Mouse (Mus musculus): ENCODE data around the gene Mthfd1. TPM values are rescaled to one million over a fixed set of nuclear protein-coding genes. Genes with fewer than 3 reads are reported as not detected.

The Mthfd1 gene
- polyA plus RNA-seq, 1 experiment from 2014 or later, result 76.6 TPM

DNA sequence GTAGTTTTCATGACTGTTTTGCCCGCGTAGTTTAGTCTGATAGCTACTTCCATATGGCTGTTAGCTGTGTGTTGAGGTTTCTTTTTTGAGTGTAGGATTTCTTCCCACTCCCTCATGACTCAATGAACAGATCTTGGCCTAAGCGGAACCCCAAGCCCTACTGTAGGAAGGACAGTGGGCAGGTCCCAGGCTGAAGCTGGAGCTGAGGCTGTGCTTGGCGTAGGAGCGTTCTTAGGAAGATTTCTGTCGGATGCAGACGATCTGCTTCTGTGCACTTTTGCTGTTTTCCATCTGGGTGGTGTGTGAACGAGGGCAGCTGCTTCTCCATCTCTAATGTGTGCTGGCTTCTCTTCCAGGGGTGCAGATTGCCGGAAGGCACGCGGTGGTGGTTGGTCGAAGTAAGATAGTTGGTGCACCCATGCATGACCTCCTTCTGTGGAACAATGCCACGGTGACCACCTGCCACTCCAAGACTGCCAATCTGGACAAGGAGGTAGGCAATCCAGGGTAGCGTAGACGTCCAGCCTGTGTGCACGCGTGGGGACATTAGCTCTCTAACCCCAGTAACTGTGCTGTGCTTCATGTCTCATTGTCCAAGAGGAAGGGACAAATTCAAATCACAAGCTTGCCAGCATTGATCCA, 27.6 kb downstream of the Mthfd1 start:
- Histone ChIP-seq H3K9me3 (no peaks in the 10 kb centered on the region), H3K36me3 (peaks cover 39% of the 10 kb centered on the region), H3K4me2 (replicated peaks) (no peak overlapping the region), H3K27me3 (no peaks in the 10 kb centered on the region), H3K4me3 (no peak overlapping the region), H3K4me1 (no peaks in the 10 kb centered on the region), H3K27ac (no peak overlapping the region), H3K9ac (no peak overlapping the region)
- WGBS, result 92% methylated on average over 17 of the region's 17 CpGs
- ATAC-seq (ENCODE audit: insufficient number of reproducible peaks, insufficient read depth, low FRiP score, low TSS enrichment), result no peak

DNA sequence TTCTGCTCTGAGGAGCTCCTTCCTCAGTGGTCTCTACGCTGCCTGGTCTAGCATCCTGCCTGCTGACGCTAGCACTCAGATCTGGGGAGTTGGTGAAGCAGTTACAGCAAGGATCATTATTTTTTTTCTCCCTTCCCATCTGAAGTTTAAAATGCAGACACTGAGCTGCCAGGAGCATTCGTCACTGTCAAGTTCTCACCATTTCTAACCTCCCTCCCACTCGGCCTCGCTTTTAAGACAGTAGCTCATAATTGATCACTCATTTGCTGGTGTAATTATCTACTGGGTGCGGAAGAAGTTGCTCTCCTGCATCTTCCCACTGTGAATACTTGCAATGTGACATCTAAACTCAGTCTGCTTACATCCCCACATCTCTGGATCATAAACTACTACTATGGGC, 30.3 kb downstream of the Mthfd1 start:
- Histone ChIP-seq H3K36me3 (peaks cover 47% of the 10 kb centered on the region), H3K4me1 (no peaks in the 10 kb centered on the region), H3K4me2 (replicated peaks) (no peak overlapping the region), H3K9me3 (no peaks in the 10 kb centered on the region), H3K27ac (no peak overlapping the region), H3K4me3 (no peak overlapping the region), H3K9ac (no peak overlapping the region), H3K27me3 (no peaks in the 10 kb centered on the region)
- WGBS, result 89% methylated on average over 6 of the region's 6 CpGs
- ATAC-seq (ENCODE audit: insufficient number of reproducible peaks, insufficient read depth, low FRiP score, low TSS enrichment), result no peak

DNA sequence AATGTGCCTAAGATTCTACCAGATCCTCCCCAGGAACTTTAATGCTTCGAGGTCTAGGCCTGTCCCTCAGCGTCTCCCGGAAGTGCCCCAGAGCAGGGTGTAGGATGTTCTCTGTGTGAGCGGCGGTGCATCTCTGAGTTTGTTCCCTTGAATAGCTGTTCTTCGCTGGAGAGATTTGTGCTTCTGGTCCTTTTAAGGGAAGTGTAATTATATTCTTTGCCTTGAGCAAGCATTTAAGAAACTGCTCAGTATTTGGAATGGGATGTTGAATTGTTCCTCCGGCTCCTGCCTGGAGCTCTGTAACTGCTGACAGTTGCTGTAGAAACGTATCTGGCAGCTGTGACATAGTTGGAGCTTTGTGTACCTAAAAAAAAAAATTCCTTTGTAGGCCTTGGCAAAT, 32.9 kb downstream of the Mthfd1 start:
- H3K27me3 ChIP-seq, result no peaks in the 10 kb centered on the region
- no peak overlapping the region for H3K4me3 ChIP-seq
- no peaks in the 10 kb centered on the region for H3K9me3 ChIP-seq
- no peak overlapping the region for H3K27ac ChIP-seq
- 80% methylated on average over 8 of the region's 8 CpGs for WGBS
- peaks cover 50% of the 10 kb centered on the region for H3K36me3 ChIP-seq
- H3K4me2 ChIP-seq (replicated peaks), result no peak overlapping the region
- ATAC-seq (ENCODE audit: insufficient number of reproducible peaks, insufficient read depth, low FRiP score, low TSS enrichment), result no peak
- H3K4me1 ChIP-seq, result no peaks in the 10 kb centered on the region
- H3K9ac ChIP-seq, result no peak overlapping the region

DNA sequence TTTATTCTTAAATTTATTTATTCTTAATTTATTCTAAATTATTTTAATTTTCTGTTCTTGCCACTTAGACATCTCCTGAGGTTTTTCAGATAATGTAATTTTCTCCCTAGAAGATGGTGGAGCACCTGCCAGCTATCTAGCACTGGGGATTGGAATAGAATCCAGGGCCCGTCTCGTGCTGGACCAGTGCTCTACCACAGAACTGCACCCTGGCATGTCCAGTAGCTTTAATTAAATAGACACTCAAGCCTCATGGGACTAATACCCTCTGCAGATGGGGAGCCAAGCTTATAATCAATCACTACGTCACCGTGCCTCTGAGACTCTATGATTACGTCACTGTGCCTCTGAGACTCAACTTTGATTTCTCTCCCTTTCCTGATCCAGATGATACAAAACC, 33.4 kb downstream of the Mthfd1 start:
- Histone ChIP-seq H3K9ac (no peak overlapping the region), H3K27ac (no peak overlapping the region), H3K36me3 (peaks cover 45% of the 10 kb centered on the region), H3K4me1 (no peaks in the 10 kb centered on the region), H3K9me3 (no peaks in the 10 kb centered on the region), H3K4me2 (replicated peaks) (no peak overlapping the region), H3K4me3 (no peak overlapping the region), H3K27me3 (no peaks in the 10 kb centered on the region)
- WGBS, result 94% methylated on average over 5 of the region's 5 CpGs
- no peak for ATAC-seq (ENCODE audit: insufficient number of reproducible peaks, insufficient read depth, low FRiP score, low TSS enrichment)

DNA sequence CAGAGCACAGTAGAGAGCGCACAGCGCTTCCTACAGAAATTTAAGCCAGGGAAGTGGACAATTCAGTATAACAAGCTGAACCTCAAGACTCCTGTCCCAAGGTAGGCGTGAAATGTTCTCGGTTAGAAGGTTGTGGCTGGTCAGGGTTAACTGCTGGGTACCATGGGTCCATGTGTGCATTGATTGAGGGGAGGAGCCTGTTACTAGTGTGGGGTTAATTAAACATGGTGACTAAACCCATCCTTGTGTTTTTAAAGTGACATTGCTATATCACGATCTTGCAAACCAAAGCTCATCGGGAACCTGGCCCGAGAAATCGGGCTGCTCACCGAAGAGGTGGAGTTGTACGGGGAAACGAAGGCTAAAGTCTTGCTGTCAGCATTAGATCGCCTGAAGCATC, 34.3 kb downstream of the Mthfd1 start:
- no peak overlapping the region for H3K4me2 ChIP-seq (replicated peaks)
- WGBS, result 91% methylated on average over 12 of the region's 12 CpGs
- H3K36me3 ChIP-seq, result peaks cover 41% of the 10 kb centered on the region
- H3K4me1 ChIP-seq, result no peaks in the 10 kb centered on the region
- H3K27me3 ChIP-seq, result no peaks in the 10 kb centered on the region
- H3K9ac ChIP-seq, result no peak overlapping the region
- no peak overlapping the region for H3K27ac ChIP-seq
- no peak for ATAC-seq (ENCODE audit: insufficient number of reproducible peaks, insufficient read depth, low FRiP score, low TSS enrichment)
- no peaks in the 10 kb centered on the region for H3K9me3 ChIP-seq
- H3K4me3 ChIP-seq, result no peak overlapping the region

DNA sequence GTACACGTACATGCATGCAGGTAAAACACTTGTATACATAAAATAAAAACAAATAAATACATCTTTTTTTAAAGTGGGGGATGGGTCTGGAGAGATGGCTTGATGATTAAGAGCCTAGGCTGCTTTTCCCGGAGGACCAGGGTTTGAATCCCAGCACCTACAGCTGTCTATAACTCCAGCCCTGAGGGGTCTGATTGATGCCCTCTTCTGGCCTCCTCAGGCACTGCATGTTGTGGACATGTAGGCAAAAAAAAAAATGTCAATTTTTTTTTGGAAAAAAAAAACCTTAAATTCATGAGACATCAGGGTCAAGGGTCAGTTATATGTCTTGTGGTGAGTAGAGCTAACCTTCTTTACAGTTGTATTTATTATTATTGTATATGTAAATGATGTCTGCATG, 35.2 kb downstream of the Mthfd1 start:
- no peak for ATAC-seq (ENCODE audit: insufficient number of reproducible peaks, insufficient read depth, low FRiP score, low TSS enrichment)
- H3K4me3 ChIP-seq, result no peak overlapping the region
- no peak overlapping the region for H3K9ac ChIP-seq
- H3K36me3 ChIP-seq, result peaks cover 41% of the 10 kb centered on the region
- whole genome bisulfite sequencing, result 85% methylated on average over 2 of the region's 2 CpGs
- no peaks in the 10 kb centered on the region for H3K9me3 ChIP-seq
- no peaks in the 10 kb centered on the region for H3K27me3 ChIP-seq
- H3K4me1 ChIP-seq, result no peaks in the 10 kb centered on the region
- no peak overlapping the region for H3K4me2 ChIP-seq (replicated peaks)
- no peak overlapping the region for H3K27ac ChIP-seq

DNA sequence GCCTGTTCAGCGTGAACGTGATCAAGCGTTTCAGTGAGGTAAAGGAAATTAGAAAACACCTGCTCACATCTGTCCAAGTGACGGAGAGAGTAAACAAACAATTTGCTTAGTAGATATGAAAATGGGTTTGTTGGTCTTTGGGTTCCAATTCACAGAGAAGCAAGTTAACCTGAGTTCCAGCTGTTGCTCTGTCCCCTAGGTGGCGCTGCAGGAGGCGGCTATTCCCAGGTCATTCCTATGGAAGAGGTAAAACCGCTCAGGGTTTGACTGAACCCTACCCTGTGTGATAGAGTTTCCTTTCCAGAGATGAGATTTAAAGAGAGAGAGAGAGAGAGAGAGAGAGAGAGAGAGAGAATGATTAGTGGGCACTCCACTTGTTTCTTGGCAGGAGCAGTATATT, 38.1 kb downstream of the Mthfd1 start:
- Histone ChIP-seq H3K4me2 (replicated peaks) (no peak overlapping the region), H3K27ac (no peak overlapping the region), H3K9ac (no peak overlapping the region), H3K9me3 (no peaks in the 10 kb centered on the region), H3K4me1 (no peaks in the 10 kb centered on the region), H3K27me3 (no peaks in the 10 kb centered on the region), H3K4me3 (no peak overlapping the region), H3K36me3 (peaks cover 58% of the 10 kb centered on the region)
- WGBS, result 61% methylated on average over 7 of the region's 7 CpGs
- ATAC-seq (ENCODE audit: insufficient number of reproducible peaks, insufficient read depth, low FRiP score, low TSS enrichment), result no peak

DNA sequence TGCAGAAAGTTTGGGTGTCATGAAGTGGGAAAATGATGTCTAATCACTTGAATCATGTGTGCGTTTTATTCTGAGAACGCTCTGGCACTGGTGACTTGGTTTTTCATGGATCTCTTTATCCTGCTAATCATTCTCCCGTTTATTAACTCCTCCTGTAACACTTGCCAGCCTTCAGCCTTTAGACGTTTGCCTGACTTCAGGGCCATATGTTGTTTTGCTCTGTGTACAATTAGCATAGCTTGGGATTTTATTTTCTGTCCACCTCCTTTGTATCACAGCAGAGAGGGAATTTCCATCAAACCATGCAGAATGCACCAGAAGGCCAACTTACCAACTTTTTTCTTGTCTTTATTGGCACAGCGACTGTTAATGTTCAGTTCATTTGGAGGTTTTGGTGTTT, 42.7 kb downstream of the Mthfd1 start:
- WGBS, result 86% methylated on average over 5 of the region's 5 CpGs
- no peak for ATAC-seq (ENCODE audit: insufficient number of reproducible peaks, insufficient read depth, low FRiP score, low TSS enrichment)
- no peak overlapping the region for H3K27ac ChIP-seq
- no peak overlapping the region for H3K4me2 ChIP-seq (replicated peaks)
- H3K9ac ChIP-seq, result no peak overlapping the region
- H3K4me3 ChIP-seq, result no peak overlapping the region
- H3K27me3 ChIP-seq, result no peaks in the 10 kb centered on the region
- H3K9me3 ChIP-seq, result no peaks in the 10 kb centered on the region
- no peaks in the 10 kb centered on the region for H3K4me1 ChIP-seq
- peaks cover 36% of the 10 kb centered on the region for H3K36me3 ChIP-seq

DNA sequence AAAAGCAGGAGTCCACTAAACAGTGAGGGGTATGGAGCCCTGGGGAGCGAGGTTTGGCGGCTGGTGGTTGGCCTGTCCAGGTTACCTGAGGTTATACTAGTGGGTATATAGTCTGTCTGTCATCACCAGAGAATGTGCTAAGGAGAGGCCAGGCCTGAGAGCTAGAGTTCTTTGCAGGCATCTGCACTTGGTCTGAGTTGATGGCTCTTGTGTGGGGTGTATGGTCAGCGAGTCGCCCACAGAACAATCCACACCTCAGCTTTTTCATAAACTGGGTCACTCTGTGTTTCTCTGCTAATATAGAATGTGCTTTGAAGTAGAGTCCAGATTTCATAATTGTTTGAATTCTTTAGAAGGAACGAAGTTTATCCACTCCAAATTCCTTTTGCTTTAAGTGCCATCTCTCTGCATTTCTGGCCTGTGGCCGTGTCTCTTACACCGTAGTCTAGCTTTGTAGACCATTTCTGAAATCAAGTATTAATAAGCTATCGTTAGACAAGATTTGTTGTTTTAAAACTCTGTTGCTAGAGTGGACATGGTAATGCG, 44.3 kb downstream of the Mthfd1 start:
- no peak overlapping the region for H3K4me2 ChIP-seq (replicated peaks)
- no peaks in the 10 kb centered on the region for H3K9me3 ChIP-seq
- no peak overlapping the region for H3K9ac ChIP-seq
- no peak overlapping the region for H3K27ac ChIP-seq
- no peaks in the 10 kb centered on the region for H3K27me3 ChIP-seq
- H3K4me1 ChIP-seq, result no peaks in the 10 kb centered on the region
- 94% methylated on average over 9 of the region's 9 CpGs for WGBS
- ATAC-seq (ENCODE audit: insufficient number of reproducible peaks, insufficient read depth, low FRiP score, low TSS enrichment), result no peak
- H3K4me3 ChIP-seq, result no peak overlapping the region
- H3K36me3 ChIP-seq, result peaks cover 41% of the 10 kb centered on the region

DNA sequence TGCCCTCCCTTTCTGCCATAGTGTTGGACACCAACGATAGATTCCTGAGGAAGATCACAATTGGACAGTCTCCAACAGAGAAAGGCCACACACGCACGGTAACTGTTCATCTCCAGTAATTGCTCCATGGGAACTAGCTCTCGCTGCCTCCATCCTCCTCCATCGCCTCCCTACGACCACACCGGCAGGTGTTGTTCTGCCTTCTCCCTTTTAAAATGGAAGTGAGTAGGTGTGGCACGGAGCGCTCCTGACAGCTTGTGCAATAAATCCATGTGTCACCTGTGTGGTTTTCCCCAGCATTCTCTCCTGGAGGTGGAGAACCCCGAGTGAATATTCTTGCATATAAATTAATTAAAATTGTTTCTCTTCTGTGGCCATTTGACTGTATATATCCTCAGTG, 45.3 kb downstream of the Mthfd1 start:
- Histone ChIP-seq H3K4me1 (no peaks in the 10 kb centered on the region), H3K4me2 (replicated peaks) (no peak overlapping the region), H3K9ac (no peak overlapping the region), H3K27ac (no peak overlapping the region), H3K4me3 (no peak overlapping the region), H3K36me3 (peaks cover 37% of the 10 kb centered on the region), H3K27me3 (no peaks in the 10 kb centered on the region), H3K9me3 (no peaks in the 10 kb centered on the region)
- ATAC-seq (ENCODE audit: insufficient number of reproducible peaks, insufficient read depth, low FRiP score, low TSS enrichment), result no peak
- WGBS, result 95% methylated on average over 10 of the region's 10 CpGs

DNA sequence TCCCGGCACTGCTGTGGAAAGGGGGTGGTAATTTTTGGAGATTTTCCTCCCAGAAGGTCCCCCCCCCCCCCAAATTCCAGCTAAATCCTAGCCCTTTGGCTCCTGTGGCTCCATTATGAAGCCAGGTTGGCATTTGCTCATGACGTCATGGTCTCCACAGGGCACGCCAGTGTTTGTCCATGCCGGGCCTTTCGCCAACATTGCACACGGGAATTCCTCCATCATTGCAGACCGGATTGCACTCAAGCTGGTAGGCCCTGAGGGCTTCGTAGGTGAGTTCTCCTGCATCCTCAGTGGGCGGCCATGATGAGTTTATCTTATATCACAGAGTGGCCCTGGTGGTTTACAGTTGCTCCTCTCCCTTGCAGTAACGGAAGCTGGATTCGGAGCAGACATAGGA, 48.4 kb downstream of the Mthfd1 start:
- no peak for ATAC-seq (ENCODE audit: insufficient number of reproducible peaks, insufficient read depth, low FRiP score, low TSS enrichment)
- H3K36me3 ChIP-seq, result peaks cover 25% of the 10 kb centered on the region
- no peaks in the 10 kb centered on the region for H3K27me3 ChIP-seq
- H3K9ac ChIP-seq, result no peak overlapping the region
- peaks cover 15% of the 10 kb centered on the region; the same call in 1 of the 2 replicates for H3K4me1 ChIP-seq
- WGBS, result 93% methylated on average over 11 of the region's 11 CpGs
- H3K4me2 ChIP-seq (replicated peaks), result no peak overlapping the region
- H3K27ac ChIP-seq, result no peak overlapping the region
- no peaks in the 10 kb centered on the region for H3K9me3 ChIP-seq
- H3K4me3 ChIP-seq, result no peak overlapping the region

DNA sequence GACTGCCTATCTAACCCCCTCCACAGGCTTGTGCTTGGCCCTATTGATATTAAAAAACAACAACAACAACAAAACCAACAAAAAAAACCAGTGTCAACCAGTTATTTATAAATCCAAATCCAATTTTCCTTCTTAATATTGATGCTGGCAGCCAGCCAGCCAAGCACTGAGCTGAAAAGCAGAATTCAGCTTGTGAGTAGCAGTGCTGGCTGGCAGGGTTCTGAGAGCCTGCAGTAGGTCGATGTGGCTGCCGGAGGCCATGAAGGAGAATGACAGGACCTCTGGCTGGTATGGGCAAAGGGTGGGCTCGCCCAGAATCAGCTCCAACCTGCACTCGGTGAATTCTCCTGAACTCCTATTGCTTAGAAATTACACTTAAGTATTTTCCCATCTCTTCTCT, 49.1 kb downstream of the Mthfd1 start:
- Histone ChIP-seq H3K9me3 (no peaks in the 10 kb centered on the region), H3K9ac (no peak overlapping the region), H3K27ac (no peak overlapping the region), H3K27me3 (no peaks in the 10 kb centered on the region), H3K36me3 (peaks cover 17% of the 10 kb centered on the region; the same call in 1 of the 2 replicates), H3K4me1 (peaks cover 15% of the 10 kb centered on the region; the same call in 1 of the 2 replicates), H3K4me3 (no peak overlapping the region), H3K4me2 (replicated peaks) (no peak overlapping the region)
- 73% methylated on average over 4 of the region's 4 CpGs for WGBS
- ATAC-seq (ENCODE audit: insufficient number of reproducible peaks, insufficient read depth, low FRiP score, low TSS enrichment), result no peak

Measured in embryonic facial prominence, embryonic 12.5 days (tissue).